Mouse (Mus musculus) gastrocnemius, adult 8-10 months (tissue): ENCODE results near the gene Sptbn4. TPM values are rescaled to one million over a fixed set of nuclear protein-coding genes. Genes with fewer than 3 reads are reported as not detected.

Source experiments
- DNase-seq, 2 experiments: peaks; one replicate each; pipeline ENCODE4 v3.0.0; 2022; ENCODE audit warnings: low spot score in 2 of 2
- total RNA-seq, 4 experiments: library from RNA; stranded (reverse); gene quantifications; 2 replicates each; pipeline ENCODE4 v1.2.4; 2022

The Sptbn4 gene
- total RNA-seq, 4 experiments from 2014 or later, result not detected

DNA sequence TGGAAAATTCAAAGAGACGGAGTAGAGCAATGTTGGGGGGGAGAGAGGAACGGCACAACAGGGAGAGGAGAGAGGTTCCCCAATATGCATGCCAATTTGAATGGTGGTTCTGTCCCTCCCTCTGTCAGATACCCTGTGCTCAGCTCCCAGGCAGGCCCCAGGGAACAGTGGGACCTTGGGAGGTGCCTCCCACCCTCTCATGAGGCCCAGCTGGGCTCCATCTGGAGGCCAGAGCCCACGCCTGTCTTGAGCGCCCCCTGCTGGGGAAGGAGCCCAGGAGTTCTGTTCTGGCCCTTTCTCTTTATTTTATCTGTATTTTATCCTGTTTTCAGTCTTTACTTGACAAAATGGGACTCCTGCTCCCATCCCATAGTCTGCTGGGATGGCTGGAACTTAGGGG lies 62.8 kb downstream of the Sptbn4 start:
- peak in 1 of 2 experiments; percentile 24 for DNase-seq

DNA sequence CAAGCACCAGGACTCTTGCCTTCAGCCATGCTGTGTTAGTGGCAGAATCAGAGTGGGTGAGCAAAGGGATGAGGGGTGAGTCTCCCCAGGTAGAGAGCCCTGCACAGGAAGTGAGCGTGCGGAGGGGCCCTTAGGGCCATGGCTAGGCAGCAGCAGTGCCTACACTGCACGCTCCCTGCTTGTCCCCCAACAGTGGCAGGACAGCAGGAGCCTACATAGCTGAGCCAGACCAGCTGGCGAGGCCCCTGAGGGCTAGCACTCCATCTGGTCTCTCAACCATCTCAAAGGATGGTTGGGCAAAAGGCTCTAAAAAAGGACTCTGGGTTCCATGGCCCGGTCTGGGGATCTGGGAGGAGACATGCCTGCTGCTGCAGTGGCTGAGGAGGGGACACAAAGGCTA lies 63.4 kb downstream of the Sptbn4 start:
- DNase-seq, result no peak

DNA sequence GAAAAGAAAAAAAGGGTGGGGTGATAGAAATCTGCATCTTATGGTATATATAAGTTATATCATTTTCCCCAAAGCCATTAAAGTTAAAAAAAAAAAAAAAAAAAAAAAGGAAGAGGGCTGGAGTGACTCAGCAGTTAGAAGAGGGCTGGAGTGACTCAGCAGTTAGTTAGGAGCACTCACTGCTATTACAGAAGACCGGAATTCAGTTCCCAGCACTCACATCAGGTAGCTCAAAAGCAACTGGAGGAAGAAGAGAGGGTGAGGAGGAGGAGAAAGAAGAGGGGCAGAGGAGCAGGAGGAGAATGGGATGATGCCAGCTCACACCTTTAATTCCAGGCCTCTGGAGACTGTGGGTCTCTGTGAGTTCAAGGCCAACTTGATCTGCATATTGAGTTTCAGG lies 64.3 kb downstream of the Sptbn4 start:
- no peak for DNase-seq

DNA sequence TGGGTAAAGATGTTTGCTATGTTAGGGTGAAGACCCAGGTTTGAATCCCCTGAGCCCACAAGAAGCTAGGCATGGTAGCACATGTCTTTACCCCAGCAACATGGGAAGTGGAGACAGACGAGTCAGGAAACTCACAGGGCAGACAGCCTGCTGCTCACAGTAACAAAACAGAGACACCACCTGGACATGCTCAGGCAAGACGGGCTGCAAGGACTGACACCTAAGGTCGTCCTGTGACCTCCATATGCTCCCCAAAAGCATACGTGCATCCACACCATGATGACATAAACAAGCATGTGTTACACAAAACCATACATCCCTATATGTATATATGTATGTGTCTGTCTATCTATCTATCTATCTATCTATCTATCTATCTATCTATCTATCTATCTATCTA lies 65.9 kb downstream of the Sptbn4 start:
- no peak for DNase-seq

DNA sequence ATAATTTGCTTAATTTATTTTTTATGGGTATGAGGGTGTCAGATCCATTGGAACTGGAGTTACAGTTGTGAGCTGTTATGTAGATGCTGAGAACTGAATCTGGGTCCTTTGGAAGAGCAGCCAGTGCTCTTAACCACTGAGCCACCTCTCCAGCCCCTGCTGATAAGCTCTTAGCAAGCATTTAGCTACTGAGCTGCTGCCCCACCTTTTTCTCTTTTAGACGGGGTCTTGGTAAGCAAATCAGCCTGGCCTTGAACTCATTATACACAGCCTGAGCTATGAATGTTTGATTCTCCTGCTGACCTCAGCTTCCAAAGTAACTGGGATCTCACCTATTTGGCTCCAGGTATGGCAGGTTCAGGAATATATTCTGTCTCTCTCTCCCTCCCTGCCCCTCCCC lies 66.5 kb downstream of the Sptbn4 start:
- no peak for DNase-seq

DNA sequence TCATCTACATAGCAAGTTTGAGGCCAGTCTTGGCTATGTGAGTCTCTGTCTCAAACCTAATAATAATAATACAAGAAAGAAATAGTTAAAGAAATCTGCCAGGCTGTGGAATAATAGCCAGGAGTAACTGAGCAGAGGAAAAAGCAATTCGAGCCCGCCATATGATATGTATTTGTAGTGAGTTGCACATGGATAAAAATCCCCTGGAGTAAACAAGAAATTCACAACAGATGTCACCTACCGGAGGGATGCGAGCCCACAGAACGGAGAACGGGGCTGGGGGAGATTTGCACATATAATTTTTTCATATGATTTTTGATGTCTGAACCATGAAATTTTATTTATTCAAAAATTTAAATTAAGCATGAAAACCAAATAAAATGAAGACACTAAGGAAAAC lies 67.7 kb downstream of the Sptbn4 start:
- no peak for DNase-seq

DNA sequence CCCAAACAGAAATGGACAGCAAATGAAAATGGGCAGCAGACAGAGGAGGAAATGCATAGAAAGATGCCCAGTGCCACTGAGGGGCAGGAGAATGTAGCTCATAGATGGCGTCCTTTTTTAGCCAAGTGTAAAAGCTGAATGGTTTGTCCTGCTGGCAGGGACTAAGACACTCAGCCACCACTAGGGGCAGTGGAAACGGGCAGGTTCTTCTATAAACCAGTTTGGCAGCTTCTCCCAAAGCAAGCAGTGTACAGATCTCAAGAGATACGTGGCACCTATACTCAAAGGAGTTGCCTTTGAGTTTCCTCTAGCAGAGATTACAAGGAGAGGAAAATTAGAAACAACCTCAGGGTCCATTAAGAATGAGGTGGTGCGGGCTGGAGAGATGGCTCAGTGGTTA lies 69.1 kb downstream of the Sptbn4 start:
- DNase-seq, result no peak

DNA sequence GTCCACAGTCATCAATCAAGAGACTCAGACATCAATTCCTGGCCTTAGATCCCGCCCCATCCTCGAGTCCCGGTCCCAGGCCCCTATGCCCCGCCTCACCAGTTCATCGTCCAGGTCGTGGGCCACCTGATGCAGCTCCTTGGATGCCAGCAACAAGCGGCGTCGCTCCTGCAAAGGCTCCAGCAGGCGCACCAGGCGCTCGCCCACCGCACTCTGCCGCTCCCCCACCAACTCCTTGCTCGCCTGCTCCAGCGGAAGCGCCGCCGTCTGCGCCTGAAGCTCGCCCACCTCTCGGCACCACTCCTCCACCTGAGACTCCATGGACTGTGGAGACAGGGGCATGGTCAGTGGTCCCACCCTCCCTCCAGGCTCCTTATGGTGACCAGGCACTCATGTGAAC lies 72.2 kb downstream of the Sptbn4 start:
- no peak for DNase-seq

DNA sequence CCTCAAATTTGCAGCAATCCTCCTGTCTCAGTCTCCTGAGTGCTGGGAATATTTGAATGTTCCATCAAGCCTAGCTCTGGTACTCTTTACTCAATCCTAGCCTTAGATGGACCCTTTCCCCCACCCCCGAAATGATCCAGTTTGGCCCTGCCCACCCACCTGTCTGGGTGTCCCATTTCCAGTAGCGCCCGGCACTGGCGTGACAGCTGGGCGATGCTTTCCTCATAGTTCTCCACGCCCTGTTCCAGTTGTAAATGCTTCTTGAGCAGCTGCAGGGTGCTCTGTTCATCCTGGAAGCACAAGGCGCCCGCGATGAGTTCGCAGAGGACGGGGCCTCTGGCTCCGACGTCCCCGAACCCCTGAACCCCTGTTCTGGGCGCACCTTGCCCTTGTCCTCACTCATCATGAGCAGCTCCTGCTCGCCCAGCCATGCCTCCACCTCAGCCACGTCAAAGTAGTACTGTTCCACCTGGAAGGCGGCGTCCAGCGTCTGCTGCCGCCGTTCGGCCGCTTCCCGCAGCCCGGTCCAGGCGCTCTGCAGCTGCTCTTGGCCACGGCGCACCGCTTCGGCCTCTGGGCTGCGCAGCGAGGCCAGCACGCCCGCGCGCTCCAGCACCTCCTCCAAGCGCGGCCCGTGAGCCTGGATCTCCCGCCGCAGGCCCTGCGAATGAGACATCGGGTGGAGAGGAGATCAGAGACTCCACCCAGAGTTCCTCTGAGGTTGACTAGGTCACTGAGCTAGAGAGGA lies 75.6 kb downstream of the Sptbn4 start:
- no peak for DNase-seq

DNA sequence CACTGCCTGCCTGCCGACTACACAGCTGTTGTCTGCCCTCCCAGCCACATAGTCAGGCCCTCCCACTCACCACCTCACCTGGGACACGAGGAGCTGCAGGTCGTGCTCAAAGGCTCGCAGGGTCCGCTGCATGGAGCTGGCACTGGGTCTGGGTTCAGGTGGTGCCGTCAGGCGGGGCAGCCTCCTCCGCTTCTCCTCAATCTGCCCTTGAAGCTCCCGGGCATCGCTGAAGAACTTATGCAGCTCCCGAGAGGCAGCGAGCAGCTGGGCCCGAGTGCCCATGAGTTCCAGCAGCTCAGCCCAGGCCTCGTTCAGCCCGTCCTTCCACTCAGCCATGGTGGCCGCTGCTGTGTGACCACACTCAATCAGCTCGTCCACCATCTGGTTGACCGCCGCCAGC lies 78.4 kb downstream of the Sptbn4 start:
- DNase-seq, result no peak

DNA sequence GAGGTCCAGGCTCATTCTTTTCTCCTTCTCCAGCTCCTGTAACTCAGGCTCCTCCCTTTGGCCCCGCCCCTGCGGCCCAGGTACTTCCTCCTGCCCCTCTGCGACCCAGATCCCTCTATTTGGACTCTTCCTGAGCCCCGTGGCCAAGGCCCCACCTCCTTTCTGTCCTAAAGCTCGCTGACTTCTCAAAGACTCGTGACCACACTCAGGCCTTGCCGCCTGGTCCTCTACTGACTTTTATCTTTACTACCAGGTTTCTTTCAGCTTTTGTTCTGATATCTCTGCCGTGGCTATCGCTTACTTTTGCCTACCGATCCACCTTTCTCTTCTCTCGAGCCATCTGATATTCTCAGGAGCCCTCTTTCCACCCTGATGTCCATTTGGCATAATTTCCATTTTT lies 79.5 kb downstream of the Sptbn4 start:
- DNase-seq, result no peak

DNA sequence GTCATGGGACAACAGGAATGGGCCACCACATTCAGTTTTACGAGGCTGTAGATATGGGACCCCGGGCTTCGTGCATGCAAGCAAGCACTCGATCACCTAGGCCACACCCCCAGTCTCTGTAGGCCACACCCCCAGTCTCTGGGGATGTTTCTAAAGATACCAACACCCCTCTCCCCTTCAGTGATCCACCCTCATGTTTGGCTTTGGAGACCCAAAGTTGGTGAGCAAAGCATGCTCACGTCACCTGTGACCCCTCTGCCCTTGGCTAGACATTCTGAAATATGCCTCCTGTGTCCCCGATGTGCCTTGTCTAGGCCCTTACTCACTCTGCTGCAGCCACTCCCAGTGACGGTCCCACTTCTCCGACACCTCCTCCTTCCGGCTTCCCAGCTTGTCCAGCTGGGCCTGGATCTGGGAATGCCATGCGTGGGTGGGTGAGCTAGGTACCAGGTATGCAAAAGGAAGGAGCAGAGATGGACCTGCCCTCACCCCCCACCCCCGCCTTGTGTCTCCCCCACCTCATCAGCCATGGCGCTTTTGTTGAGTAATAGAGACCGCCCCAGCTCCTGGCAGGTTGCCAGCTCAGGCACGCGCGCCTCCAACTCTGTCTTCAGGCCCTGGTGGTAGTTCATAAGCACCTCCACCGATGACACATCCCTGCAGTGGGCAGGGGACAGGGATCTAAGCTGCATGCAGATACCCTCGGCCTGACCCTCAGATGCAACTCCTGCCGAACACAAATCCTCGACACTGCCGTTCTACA lies 81.2 kb downstream of the Sptbn4 start:
- no peak for DNase-seq

DNA sequence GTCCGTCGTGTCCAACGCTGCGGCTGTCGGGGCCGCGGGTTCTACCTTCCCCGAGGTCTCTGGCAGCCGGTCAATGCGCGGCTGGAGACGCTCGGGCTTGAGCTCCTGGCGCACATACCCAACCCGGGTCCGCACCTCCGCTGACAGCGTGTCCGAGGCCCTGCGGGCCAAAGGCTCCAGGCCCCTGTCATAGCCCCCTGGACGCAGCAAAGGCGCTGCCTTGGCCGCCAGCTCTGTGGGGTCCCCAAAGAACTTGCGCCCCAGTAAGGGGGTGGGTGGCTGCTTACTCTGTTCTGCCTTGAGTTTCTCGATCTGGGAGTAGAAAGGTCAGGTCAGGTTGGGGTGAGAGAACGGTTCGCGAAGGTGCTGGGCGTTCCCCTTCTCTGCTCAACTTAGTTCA lies 83.1 kb downstream of the Sptbn4 start:
- no peak for DNase-seq

DNA sequence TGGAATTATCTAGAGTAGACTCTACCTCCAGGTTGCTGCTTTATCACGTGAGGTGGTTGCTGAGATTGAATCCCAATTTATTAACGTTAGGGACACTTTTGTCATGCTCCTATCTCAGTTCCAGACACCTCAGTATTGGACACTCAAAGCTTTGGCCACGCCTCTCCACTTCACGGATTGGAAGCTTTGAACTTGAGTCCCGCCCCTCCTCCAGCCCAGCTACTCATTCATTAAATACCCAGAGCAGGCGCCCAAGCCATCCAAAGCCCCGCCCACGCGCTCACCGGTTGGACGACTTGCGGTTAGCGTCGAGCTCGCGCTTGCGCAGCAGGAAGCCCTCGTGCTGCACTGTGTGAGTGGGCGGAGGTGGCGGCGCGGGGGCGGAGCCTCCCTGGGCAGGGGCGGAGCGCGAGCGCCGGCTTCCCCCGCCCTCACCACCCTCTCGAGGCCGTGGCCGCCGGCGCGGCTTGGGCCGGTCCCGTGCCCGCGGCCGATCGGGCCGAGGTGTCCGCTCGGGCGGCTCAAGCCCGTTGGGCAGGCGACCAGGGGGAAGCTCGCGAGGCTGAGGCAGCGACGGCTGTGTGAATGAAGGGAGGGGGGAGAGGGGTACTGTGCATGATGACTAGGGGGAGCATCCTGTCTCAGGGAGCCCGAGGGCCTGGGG lies 86.1 kb downstream of the Sptbn4 start:
- DNase-seq, result peak; percentile 99 to 100

DNA sequence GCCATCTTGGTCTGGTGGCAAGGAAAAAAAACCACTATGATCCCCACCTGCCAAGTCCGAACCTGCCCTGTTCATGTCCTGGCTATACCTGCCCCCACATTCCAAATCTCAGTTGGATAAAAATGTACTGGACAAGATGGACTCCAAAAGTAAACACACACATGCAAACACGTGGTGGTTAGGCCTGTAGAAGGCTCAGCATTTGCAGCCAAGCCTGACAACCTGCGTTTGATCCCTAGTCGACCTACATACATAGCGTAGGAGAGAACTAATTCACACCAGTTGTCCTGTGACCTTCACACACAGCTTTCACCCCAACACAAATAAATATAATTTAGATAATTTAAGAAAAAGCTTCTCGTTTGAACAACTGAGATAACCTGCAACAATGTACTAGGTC lies 86.7 kb downstream of the Sptbn4 start:
- DNase-seq, result no peak

DNA sequence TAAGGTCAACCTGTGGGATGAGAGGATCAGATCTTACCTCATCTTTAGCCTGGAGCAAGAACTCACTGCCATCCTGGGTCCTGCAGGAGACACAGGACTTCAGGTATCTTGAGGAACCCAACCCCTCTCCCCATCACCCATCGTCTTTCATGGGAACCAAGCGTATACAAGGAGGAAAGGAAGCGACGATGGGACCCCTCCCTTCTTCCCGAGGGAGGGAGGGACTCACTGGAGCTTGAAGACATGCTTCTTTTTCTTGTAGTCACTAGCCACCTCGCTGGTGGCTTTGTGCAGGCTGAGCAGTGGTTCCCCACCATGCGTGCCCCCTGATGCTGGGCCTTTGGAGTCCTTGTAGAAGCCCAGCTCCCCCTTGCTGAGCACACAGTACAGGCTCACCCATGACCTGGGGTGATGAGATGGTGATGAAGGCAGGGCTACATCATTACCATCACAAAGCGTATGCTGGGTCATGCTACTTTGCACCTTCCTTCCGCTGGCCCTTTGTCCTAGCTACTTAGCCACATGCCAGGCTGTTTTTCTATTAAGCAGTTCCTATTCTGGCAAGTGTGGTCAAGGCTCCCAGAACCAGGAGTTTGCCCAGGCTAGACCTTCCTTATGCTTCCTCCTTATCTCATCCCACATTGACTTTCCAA lies 87.7 kb downstream of the Sptbn4 start:
- DNase-seq, result no peak

DNA sequence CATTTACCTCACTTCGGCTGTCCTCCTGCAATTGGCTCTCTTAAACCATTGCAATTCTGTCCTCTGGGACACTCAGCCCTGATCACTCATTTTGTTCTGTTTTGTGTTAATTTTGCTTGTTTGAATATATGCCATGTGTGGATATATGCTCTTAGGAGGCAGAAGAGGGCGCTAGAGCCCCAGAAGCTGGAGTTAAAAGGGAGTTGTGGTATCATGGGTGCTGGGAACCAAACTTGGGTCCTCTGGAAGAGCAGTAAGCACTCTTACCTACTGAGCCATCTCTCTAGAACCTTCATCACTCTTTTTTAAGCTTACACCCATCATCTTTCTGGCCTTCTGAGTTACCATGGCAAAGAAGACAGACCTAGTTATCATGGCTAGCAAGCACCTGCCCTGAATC lies 88.3 kb downstream of the Sptbn4 start:
- no peak for DNase-seq

DNA sequence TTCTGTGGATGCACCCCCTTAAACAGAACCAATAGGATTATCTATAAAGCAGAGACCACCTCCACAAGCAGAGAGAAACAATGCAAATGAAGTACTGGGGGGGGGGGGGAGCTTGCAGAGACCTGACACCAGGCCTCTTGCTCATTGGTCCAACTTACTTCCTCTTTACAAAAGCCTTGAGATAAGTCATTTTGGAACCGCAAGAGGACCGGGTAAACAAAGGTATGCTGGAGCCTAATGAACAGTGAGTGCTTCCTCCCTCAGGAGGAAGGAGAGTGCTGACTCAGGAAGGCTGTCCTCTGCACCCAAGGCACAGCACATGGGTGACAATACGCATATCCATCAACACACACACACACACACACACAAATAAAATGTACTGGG lies 89.9 kb downstream of the Sptbn4 start:
- no peak for DNase-seq

DNA sequence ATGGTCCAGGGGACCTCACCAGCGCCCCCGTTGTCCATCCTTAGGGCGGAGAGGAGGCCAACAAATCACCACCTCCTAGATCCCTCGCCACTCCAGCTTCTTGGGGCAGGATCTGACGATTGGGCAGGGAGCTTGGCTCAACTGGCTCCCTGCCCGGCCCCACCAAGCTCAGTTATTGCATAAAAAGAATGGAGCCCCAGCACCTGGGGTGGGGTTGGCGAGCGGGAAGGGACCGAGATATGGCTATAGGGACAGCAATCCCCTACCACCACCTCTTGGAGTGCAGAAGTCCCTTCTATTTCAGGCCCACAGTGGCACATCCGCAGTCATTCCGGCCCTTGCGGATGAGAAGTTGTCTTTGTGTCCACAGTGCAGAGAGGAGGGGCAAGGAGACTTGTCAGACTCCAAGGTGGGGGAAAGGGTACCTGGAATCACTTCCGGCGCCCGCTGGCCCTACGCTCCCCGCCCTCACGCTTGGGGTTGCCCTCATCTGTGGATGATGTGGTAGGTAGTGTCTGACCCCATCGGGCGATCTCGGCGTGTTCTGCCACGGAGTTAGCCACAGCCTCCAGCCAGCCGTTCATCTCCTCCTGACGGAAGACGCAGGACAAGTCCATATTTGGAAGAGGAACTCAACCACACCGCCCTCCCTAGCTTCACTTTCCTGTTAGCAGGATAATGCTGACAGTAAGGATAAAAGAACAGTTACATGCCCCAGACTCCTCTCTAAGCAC lies 90.5 kb downstream of the Sptbn4 start, which contains the start of gene Gm20479:
Gene Gm20479, minus strand, starts transcription at position 559 of the 734 bp plus-strand sequence.
- no peak for DNase-seq

DNA sequence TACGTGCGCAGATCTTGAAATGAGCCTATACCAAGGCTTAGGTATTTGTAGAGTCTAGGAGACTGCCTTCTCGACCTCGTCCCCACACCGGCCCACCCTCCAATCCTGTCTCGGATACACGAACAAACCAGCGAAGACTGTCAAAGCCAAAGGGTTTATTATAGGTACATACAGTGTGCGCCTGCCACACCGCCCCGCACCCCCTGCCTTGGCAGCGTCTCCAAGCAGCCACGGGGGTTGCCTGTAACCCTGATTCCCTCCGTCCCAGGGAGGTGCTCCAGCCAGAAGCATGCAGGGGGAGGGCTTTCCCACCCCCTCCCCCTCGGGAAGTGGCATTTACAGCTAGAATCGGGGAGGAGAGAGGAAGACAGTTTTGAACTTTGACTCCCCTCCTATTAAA lies 91.2 kb downstream of the Sptbn4 start:
- DNase-seq, result no peak

DNA sequence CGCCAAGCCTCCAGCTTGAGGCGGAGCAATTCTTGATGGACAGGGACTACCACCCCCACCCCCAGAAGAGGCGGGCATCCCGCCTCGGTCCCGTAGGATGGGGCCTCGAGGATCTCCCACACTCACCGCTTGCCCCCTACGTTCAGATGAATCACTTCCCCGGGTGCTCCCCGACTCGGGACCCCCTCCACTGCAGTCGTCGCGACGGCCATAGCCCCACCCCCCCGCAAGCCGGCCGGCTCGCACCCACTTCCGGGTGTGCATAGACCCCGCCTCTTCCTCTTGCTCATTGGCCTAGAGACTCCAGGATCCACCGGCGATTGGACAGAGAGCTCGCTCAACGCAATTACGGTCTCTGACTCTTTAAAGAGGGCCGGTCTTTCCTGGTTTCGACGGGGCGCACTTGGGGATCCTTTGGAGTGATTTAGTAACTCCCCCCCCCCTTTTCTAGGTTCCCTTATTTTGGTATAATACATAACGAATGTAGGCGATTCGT lies 91.7 kb downstream of the Sptbn4 start, which contains the start of gene Shkbp1:
Gene Shkbp1, minus strand, starts transcription at position 275 of the 496 bp plus-strand sequence.
- DNase-seq, result peak; percentile 70 to 71
